Mouse (Mus musculus) stomach, postnatal 0 days (tissue): Measurements from ENCODE around the gene Khdc3. TPM values are rescaled to one million over a fixed set of nuclear protein-coding genes. Genes with fewer than 3 reads are reported as not detected.
A peak's percentile ranks its signal among the peaks of the same experiment; 100 is the strongest.
"Not testable (repeated sequence)": the region's sequence is repeated elsewhere in the genome, so short reads cannot be mapped to it uniquely, and the experiment has no call there.

Experiments
- ATAC-seq: fragments of 200-750 bp; cut with Nextera tagmentation; 2 replicates; pipeline ENCODE4 v1.8.0; 2017; ENCODE audit not compliant: low FRiP score, low TSS enrichment
- DNase-seq: peaks from one replicate; pipeline ENCODE4 v3.0.0-alpha.2; 2016; ENCODE audit warnings: low spot score
- H3K27ac ChIP-seq: fragments of 300-500 bp; sonication (generic); replicated peaks from 2 replicates; pipeline ENCODE4 v1.5.1; 2014; ENCODE audit warnings: mild to moderate bottlenecking, control low read depth
- H3K27me3 ChIP-seq: fragments of 300-500 bp; sonication (generic); 2 replicates; pipeline ENCODE4 v1.6.1; 2014; ENCODE audit warnings: low read length; ENCODE audit not compliant: control insufficient read depth, insufficient read depth
- H3K36me3 ChIP-seq: fragments of 300-500 bp; sonication (generic); 2 replicates; pipeline ENCODE4 v1.6.1; 2014; ENCODE audit warnings: low read length, mixed read lengths; ENCODE audit not compliant: control insufficient read depth, insufficient read depth
- H3K4me1 ChIP-seq: fragments of 300-500 bp; sonication (generic); replicated peaks from 2 replicates; pipeline ENCODE4 v1.6.1; 2014; ENCODE audit warnings: antibody characterized with exemption; ENCODE audit not compliant: control insufficient read depth, insufficient read depth
- H3K4me2 ChIP-seq: fragments of 300-500 bp; sonication (generic); replicated peaks from 2 replicates; pipeline ENCODE4 v1.6.1; 2014; ENCODE audit warnings: low read depth, mild to moderate bottlenecking, control low read depth, moderate library complexity
- H3K4me3 ChIP-seq: fragments of 300-500 bp; sonication (generic); 2 replicates; pipeline ENCODE4 v1.5.1; 2014; ENCODE audit warnings: low read depth, low read length, control low read depth
- H3K9ac ChIP-seq: fragments of 300-500 bp; sonication (generic); 2 replicates; pipeline ENCODE4 v1.6.1; 2014; ENCODE audit warnings: mild to moderate bottlenecking, low read length, control low read depth, mixed read lengths
- H3K9me3 ChIP-seq: fragments of 300-500 bp; sonication (generic); 2 replicates; pipeline ENCODE4 v1.6.1; 2016; ENCODE audit warnings: low read length; ENCODE audit not compliant: control insufficient read depth
- CTCF ChIP-seq: IDR thresholded peaks from 2 replicates; pipeline ENCODE4 v1.5.1; 2016; ENCODE audit warnings: antibody characterized with exemption, low read depth, mild to moderate bottlenecking, moderate library complexity
- EP300 ChIP-seq: optimal IDR thresholded peaks from 2 replicates; pipeline ENCODE3; 2016; ENCODE audit warnings: antibody characterized with exemption
- WGBS: fragments of 180-500 bp; shearing (Covaris S2); extraction: QIAGEN DNeasy Blood & Tissue Kit; methylation state at CpG from one replicate; pipeline ENCODE4 v1.1.7; 2014; 5-methylcytosine and 5-hydroxymethylcytosine counted together
- polyA plus RNA-seq: library from polyadenylated mRNA; unstranded; fragments of >200 nt; fragmentation: Nextera tagmentation; extraction: Ambion mirVana; gene quantifications from 2 replicates; pipeline ENCODE4 v1.2.1, GENCODE M21; 2015

Khdc3 gene
- polyA plus RNA-seq, 1 experiment from 2014 or later = not detected

DNA sequence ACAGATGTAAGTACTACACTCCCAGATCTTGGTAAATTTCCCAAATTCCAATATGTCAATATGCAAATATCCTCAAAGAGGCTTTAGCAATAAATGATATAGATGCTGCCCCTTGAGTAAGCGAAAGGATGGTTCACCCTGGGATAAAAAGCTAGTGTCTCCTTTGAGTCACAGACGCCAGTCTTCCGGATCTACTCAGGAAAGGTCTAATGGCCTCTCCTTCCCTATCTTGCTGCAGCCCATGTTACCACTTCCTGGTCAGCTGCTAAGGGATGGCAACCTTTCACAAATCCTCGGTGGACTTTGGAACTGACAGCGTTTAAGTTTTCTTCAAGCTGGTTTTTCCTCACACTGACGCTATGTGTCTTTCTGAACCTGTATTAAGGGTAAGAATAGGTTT lies 32.9 kb upstream of the Khdc3 start:
- no peaks in the 10 kb centered on the region for H3K27me3 ChIP-seq
- ATAC-seq (peak; percentile 78), DNase-seq (peak; percentile 53)
- no peaks in the 10 kb centered on the region for H3K36me3 ChIP-seq
- H3K4me2 ChIP-seq = no peak overlapping the region
- peaks cover 7% of the 10 kb centered on the region; the same call in 1 of the 2 replicates for H3K4me1 ChIP-seq
- H3K27ac ChIP-seq = peak overlapping the region; percentile 87
- TF ChIP-seq CTCF = no peak
- TF ChIP-seq EP300 = no peak
- WGBS = 49% methylated on average over 6 of the region's 6 CpGs
- no peak overlapping the region for H3K9ac ChIP-seq
- no peak overlapping the region for H3K4me3 ChIP-seq
- no peaks in the 10 kb centered on the region for H3K9me3 ChIP-seq

DNA sequence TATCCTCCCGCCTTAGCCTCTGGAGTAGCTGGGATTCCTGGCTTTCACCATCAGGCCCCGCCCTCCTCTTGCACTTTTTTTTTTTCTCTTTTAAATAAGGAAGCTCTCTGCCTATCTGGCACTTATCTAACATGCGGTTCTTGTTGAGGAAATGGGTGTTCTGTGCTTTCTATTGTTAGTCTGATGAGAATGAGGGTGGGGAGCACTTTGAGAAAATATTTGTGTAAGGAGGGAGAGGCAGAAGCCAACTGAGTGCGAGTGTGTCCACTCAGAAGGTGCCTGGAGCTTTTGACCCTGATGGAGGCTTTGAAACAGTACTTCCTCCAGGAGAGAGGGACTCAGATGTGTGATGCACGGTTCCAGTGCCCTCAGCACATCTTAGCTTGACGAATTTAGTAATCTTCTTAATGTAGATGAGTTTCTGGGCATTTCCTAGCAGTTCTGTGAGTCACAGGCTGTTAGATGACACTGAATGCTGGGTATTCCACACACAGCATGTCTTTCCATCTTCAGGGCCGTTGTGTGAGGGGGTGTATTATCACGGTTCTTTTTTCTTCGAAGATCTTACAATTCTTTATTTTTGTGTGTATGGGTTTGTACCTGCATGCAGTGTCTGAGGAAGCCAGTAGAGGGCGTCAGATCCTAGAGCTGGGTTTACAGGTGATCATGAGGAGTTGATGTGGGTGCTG lies 30.5 kb upstream of the Khdc3 start:
- peak; percentile 56 for DNase-seq
- no peak overlapping the region for H3K4me3 ChIP-seq
- no peaks in the 10 kb centered on the region for H3K27me3 ChIP-seq
- peak; percentile 58 for TF ChIP-seq CTCF
- no peak for TF ChIP-seq EP300
- 57% methylated on average over 10 of the region's 10 CpGs for WGBS
- H3K4me2 ChIP-seq = no peak overlapping the region
- no peak overlapping the region for H3K9ac ChIP-seq
- H3K36me3 ChIP-seq = no peaks in the 10 kb centered on the region
- peak; percentile 70 for ATAC-seq
- no peaks in the 10 kb centered on the region for H3K9me3 ChIP-seq
- peaks cover 7% of the 10 kb centered on the region; the same call in 1 of the 2 replicates for H3K4me1 ChIP-seq
- peak overlapping the region; percentile 70 for H3K27ac ChIP-seq

DNA sequence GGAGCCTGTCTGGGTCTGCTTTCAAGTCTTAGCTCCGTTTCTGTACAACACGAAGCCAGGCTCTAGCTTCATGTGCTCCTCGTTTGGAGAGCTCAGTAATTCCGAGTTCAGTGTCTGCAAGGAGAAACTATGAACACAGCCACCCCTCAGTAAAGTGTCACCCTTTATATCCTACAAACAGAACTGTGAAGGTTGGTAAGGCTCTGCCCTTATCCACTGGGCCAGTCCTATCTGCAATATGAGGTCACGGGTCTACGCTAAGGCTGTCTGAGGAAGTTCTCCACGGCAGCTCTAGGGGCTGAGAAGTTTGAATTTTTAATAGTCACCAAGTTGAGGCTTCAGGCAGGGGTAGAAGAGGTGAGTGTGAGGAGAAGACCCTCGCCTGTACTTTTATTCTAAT lies 29.2 kb upstream of the Khdc3 start:
- no peak overlapping the region for H3K4me2 ChIP-seq
- no peak for DNase-seq
- H3K9me3 ChIP-seq = no peaks in the 10 kb centered on the region
- peaks cover 7% of the 10 kb centered on the region; the same call in 1 of the 2 replicates for H3K4me1 ChIP-seq
- H3K4me3 ChIP-seq = no peak overlapping the region
- no peaks in the 10 kb centered on the region for H3K27me3 ChIP-seq
- H3K36me3 ChIP-seq = no peaks in the 10 kb centered on the region; the same call in 1 of the 2 replicates
- H3K27ac ChIP-seq = no peak overlapping the region
- no peak overlapping the region for H3K9ac ChIP-seq
- TF ChIP-seq EP300 (no peak), CTCF (no peak)
- 77% methylated on average over 8 of the region's 8 CpGs for WGBS
- no peak for ATAC-seq

DNA sequence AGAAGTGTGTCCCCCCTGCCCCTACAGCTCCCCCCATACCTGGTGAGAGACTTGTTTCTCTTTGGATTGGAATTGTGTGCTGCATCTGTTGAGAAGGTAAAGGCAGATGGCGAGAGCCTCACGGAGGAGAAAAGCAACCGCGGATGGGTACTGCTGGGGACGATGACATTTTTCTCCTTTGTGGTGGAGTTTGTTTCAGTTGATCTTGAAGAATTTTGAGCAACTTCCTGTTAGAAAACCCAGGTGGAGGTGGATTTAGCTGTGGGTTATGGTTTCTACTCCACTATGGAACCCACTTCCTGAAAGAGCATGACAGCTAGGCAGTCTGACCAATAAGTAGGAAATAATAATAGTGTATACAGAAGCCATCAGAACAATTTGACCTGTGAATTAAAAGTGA lies 28.5 kb upstream of the Khdc3 start:
- ATAC-seq (no peak), DNase-seq (no peak)
- no peak overlapping the region for H3K9ac ChIP-seq
- H3K4me3 ChIP-seq = no peak overlapping the region
- no peaks in the 10 kb centered on the region; the same call in 1 of the 2 replicates for H3K36me3 ChIP-seq
- H3K27me3 ChIP-seq = no peaks in the 10 kb centered on the region
- H3K9me3 ChIP-seq = no peaks in the 10 kb centered on the region
- H3K27ac ChIP-seq = 0 out of 2 replicates have a peak overlapping the region, but pooled peaks have one; percentile 30
- 92% methylated on average over 5 of the region's 5 CpGs for WGBS
- no peak overlapping the region for H3K4me2 ChIP-seq
- no peak for TF ChIP-seq CTCF
- H3K4me1 ChIP-seq = peaks cover under 1% of the 10 kb centered on the region; the same call in 1 of the 2 replicates

DNA sequence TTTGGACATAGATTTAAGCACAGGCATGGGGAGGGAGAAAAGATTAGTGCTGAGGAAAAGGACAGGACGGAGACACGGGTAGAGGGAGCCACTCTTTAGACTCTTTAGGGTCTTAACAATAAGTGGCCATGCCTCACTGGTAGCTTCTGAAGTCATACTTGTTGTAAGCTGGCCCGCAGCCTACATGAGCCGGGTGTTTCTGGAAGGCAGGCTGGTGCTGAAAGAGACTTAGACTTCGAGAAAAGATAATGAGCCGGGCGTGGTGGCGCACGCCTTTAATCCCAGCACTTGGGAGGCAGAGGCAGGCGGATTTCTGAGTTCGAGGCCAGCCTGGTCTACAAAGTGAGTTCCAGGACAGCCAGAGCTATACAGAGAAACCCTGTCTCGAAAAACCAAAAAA lies 22.3 kb upstream of the Khdc3 start:
- not testable (repeated sequence) for H3K4me2 ChIP-seq, H3K9me3 ChIP-seq, H3K36me3 ChIP-seq, DNase-seq, ATAC-seq, H3K27me3 ChIP-seq, H3K27ac ChIP-seq, H3K4me1 ChIP-seq, H3K4me3 ChIP-seq, H3K9ac ChIP-seq
- WGBS = 84% methylated on average over 11 of the region's 12 CpGs

DNA sequence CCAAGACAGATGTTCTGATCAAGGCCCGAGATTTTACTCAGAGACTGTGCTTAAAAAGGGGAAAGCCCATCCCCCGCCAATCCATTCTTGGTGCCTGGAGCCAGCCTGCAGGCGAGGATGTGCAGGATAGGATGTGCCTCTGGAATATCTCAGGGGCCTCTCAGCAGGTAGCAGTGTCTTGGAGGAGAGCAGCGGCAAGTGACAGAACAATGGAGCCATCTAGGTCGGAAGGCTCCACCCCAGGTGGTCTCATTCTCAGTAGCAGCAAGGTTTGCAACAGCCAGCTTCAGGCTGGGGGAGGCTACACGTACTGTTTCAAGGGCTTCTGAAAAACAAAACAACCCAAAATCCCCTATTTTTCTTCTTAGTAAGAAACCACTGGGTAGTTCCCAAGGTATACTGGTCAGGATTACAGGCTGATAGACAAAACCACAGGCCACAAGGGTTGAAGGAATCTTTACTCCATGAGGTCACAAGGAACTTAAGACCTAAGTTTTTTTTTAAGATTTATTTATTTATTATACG lies 21.8 kb upstream of the Khdc3 start:
- Histone ChIP-seq H3K4me2 (no peak overlapping the region), H3K9me3 (no peaks in the 10 kb centered on the region), H3K4me1 (no peaks in the 10 kb centered on the region), H3K27ac (no peak overlapping the region), H3K27me3 (no peaks in the 10 kb centered on the region), H3K36me3 (no peaks in the 10 kb centered on the region; the same call in 1 of the 2 replicates), H3K9ac (no peak overlapping the region), H3K4me3 (no peak overlapping the region)
- WGBS = 66% methylated on average over 7 of the region's 7 CpGs
- TF ChIP-seq CTCF (no peak), EP300 (no peak)
- DNase-seq = no peak
- no peak for ATAC-seq
